Mouse (Mus musculus): ENCODE data around the gene Zswim7. TPM values are rescaled to one million over a fixed set of nuclear protein-coding genes. Genes with fewer than 3 reads are reported as not detected.

Gene Zswim7
- polyA plus RNA-seq, 1 experiment, result 17.4 TPM

GRCm38 (mm10) chr11:62217751-62218150, 63.4 kb downstream of the Zswim7 start:
- Histone ChIP-seq H3K36me3 (ENCODE audit: control insufficient read depth, insufficient read depth, low read length) (peaks cover 3% of the 10 kb centered on the region; the same call in 1 of the 2 replicates), H3K27ac (ENCODE audit: insufficient read depth, low read depth, low read length) (peak overlapping the region; percentile 17; the same call in 1 of the 2 replicates), H3K4me3 (ENCODE audit: low read depth, low read length) (no peak overlapping the region), H3K4me1 (ENCODE audit: control insufficient read depth, insufficient read depth, insufficient read length, low read length) (peaks cover 21% of the 10 kb centered on the region; the same call in 1 of the 2 replicates), H3K27me3 (ENCODE audit: control insufficient read depth, insufficient read depth, low read length) (no peaks in the 10 kb centered on the region)
- 37% methylated on average over 6 of the region's 6 CpGs for WGBS
- TF ChIP-seq POLR2A (IDR thresholded peaks at IDR 0.05; ENCODE audit: low read depth, low read length) (no peak), CTCF (IDR thresholded peaks at IDR 0.05; ENCODE audit: extremely low read depth, insufficient read length, insufficient replicate concordance, low read depth, low read length) (no peak)

Other genes with a start within 250 kb of the Zswim7 start
- 16.4 and 36.4 TPM in 2 replicates for gene Adora2b, start 32.4 kb downstream of the Zswim7 start, polyA plus RNA-seq (2012; rRNA removed)
- 15.3 and 20.7 TPM in 2 replicates for gene Ttc19, start 98 bp upstream of the Zswim7 start, polyA plus RNA-seq (2012; rRNA removed)
- gene Pigl, start 177.1 kb upstream of the Zswim7 start, polyA plus RNA-seq (2012; rRNA removed), result 2.4 and 5.8 TPM in 2 replicates
- gene Ncor1, start 177.2 kb upstream of the Zswim7 start, polyA plus RNA-seq (2012; rRNA removed), result 49.1 and 130 TPM in 2 replicates

All from small intestine, adult 2 months (tissue).